Mouse (Mus musculus) lung, postnatal 25 days (tissue): ENCODE data around the gene 4921524J17Rik.

Source experiments
- DNase-seq: peaks from one replicate; pipeline ENCODE4 v3.0.0; 2022; ENCODE audit warnings: low spot score

4921524J17Rik gene

GRCm38 (mm10) chr8:85441564-85441963, 8.9 kb upstream of the 4921524J17Rik start:
- DNase-seq, result no peak

GRCm38 (mm10) chr8:85435736-85436135, 3.1 kb upstream of the 4921524J17Rik start:
- DNase-seq, result peak; percentile 18

GRCm38 (mm10) chr8:85434817-85435216, 2.2 kb upstream of the 4921524J17Rik start:
- DNase-seq, result no peak

- DNase-seq, result no peak
Measured at GRCm38 (mm10) chr8:85433017-85433393, 372 bp upstream of the 4921524J17Rik start.

- peak; percentile 14 for DNase-seq
Measured at GRCm38 (mm10) chr8:85431281-85432167, 1.1 kb downstream of the 4921524J17Rik start.

- DNase-seq, result peak; percentile 22
Measured at GRCm38 (mm10) chr8:85430801-85431200, 1.8 kb downstream of the 4921524J17Rik start.

- peak; percentile 20 for DNase-seq
Measured at GRCm38 (mm10) chr8:85429219-85429618, 3.4 kb downstream of the 4921524J17Rik start.

GRCm38 (mm10) chr8:85427026-85427425, 5.6 kb downstream of the 4921524J17Rik start:
- DNase-seq, result no peak

GRCm38 (mm10) chr8:85421329-85421728, 11.3 kb downstream of the 4921524J17Rik start:
- DNase-seq, result no peak

GRCm38 (mm10) chr8:85408526-85408925, 24.1 kb downstream of the 4921524J17Rik start:
- DNase-seq, result no peak

GRCm38 (mm10) chr8:85408053-85408505, 24.6 kb downstream of the 4921524J17Rik start:
- DNase-seq, result peak; percentile 41

- DNase-seq, result no peak
Measured at GRCm38 (mm10) chr8:85405961-85406360, 26.7 kb downstream of the 4921524J17Rik start.

- no peak for DNase-seq
Measured at GRCm38 (mm10) chr8:85405418-85405817, 27.2 kb downstream of the 4921524J17Rik start.

GRCm38 (mm10) chr8:85398548-85398947, 34.1 kb downstream of the 4921524J17Rik start:
- DNase-seq, result no peak

- DNase-seq, result peak; percentile 64
Measured at GRCm38 (mm10) chr8:85397508-85397907, 35.1 kb downstream of the 4921524J17Rik start.

GRCm38 (mm10) chr8:85396432-85397079, 36.1 kb downstream of the 4921524J17Rik start:
- DNase-seq, result no peak

GRCm38 (mm10) chr8:85395681-85396431, 36.8 kb downstream of the 4921524J17Rik start:
- DNase-seq, result no peak

- no peak for DNase-seq
Measured at GRCm38 (mm10) chr8:85395017-85395416, 37.6 kb downstream of the 4921524J17Rik start.

- no peak for DNase-seq
Measured at GRCm38 (mm10) chr8:85393199-85393598, 39.4 kb downstream of the 4921524J17Rik start.

GRCm38 (mm10) chr8:85391438-85391837, 41.2 kb downstream of the 4921524J17Rik start:
- DNase-seq, result no peak

GRCm38 (mm10) chr8:85386205-85386604, 46.4 kb downstream of the 4921524J17Rik start, which contains the start of gene Mylk3:
Gene Mylk3 (minus strand): TSS chr8:85386345.
- no peak for DNase-seq

GRCm38 (mm10) chr8:85381926-85382325, 50.7 kb downstream of the 4921524J17Rik start:
- no peak for DNase-seq
